Mouse (Mus musculus): Measurements from ENCODE around the gene Gimap3.

Gene Gimap3

GRCm38 (mm10) chr6:48770696-48771095 lies at the start of gene Gimap3:
Gene Gimap3, minus strand, starts transcription at chr6:48770851.
- no peak for DNase-seq

GRCm38 (mm10) chr6:48817815-48818214 lies 47.2 kb upstream of the Gimap3 start:
- peak; percentile 79 for DNase-seq

- no peak for DNase-seq
Observed at GRCm38 (mm10) chr6:48815013-48815412, 44.4 kb upstream of the Gimap3 start.

- DNase-seq = no peak
Observed at GRCm38 (mm10) chr6:48809494-48810219, 39.0 kb upstream of the Gimap3 start.

GRCm38 (mm10) chr6:48806746-48807145 lies 36.1 kb upstream of the Gimap3 start:
- DNase-seq = no peak

- no peak for DNase-seq
Observed at GRCm38 (mm10) chr6:48804346-48804745, 33.7 kb upstream of the Gimap3 start.

GRCm38 (mm10) chr6:48803406-48804051 lies 32.9 kb upstream of the Gimap3 start:
- no peak for DNase-seq

GRCm38 (mm10) chr6:48801897-48802296 lies 31.2 kb upstream of the Gimap3 start:
- no peak for DNase-seq

GRCm38 (mm10) chr6:48787867-48788266 lies 17.2 kb upstream of the Gimap3 start:
- DNase-seq = no peak

GRCm38 (mm10) chr6:48785601-48786000 lies 14.9 kb upstream of the Gimap3 start:
- DNase-seq = no peak

- no peak for DNase-seq
Observed at GRCm38 (mm10) chr6:48785189-48785588, 14.5 kb upstream of the Gimap3 start.

- no peak for DNase-seq
Observed at GRCm38 (mm10) chr6:48784406-48784805, 13.8 kb upstream of the Gimap3 start.

- peak; percentile 36 for DNase-seq
Observed at GRCm38 (mm10) chr6:48772030-48772429, 1.4 kb upstream of the Gimap3 start.

- no peak for DNase-seq
Observed at GRCm38 (mm10) chr6:48768933-48769332, 1.7 kb downstream of the Gimap3 start.

- DNase-seq = no peak
Observed at GRCm38 (mm10) chr6:48768178-48768869, 2.3 kb downstream of the Gimap3 start.

GRCm38 (mm10) chr6:48764496-48764895 lies 6.2 kb downstream of the Gimap3 start:
- no peak for DNase-seq

- DNase-seq = no peak
Observed at GRCm38 (mm10) chr6:48763567-48764270, 6.9 kb downstream of the Gimap3 start.

- no peak for DNase-seq
Observed at GRCm38 (mm10) chr6:48747091-48747966, 23.3 kb downstream of the Gimap3 start.

- DNase-seq = no peak
Observed at GRCm38 (mm10) chr6:48745959-48746889, 24.4 kb downstream of the Gimap3 start, which contains the start of gene Gimap5. Gene Gimap5, plus strand, starts transcription at chr6:48746197.

GRCm38 (mm10) chr6:48745490-48745889 lies 25.2 kb downstream of the Gimap3 start:
- no peak for DNase-seq
